Mouse (Mus musculus) small intestine, adult 2 months (tissue): ENCODE data around the gene Prune2. TPM values are rescaled to one million over a fixed set of nuclear protein-coding genes. Genes with fewer than 3 reads are reported as not detected.

Experiments used
- H3K27ac ChIP-seq: fragments of 200-500 bp; 2 replicates; pipeline ENCODE4 v1.5.1; 2012; ENCODE audit warnings: low read depth, low read length, control low read depth, inconsistent platforms; ENCODE audit not compliant: insufficient read depth
- H3K27me3 ChIP-seq: fragments of 200-500 bp; 2 replicates; pipeline ENCODE4 v1.6.1; 2012; ENCODE audit warnings: mild to moderate bottlenecking, moderate library complexity, low read length, inconsistent platforms; ENCODE audit not compliant: control insufficient read depth, insufficient read depth
- H3K36me3 ChIP-seq: fragments of 200-500 bp; 2 replicates; pipeline ENCODE4 v1.6.1; 2012; ENCODE audit warnings: mild to moderate bottlenecking, low read length, control low read depth, inconsistent platforms; ENCODE audit not compliant: control insufficient read depth, insufficient read depth
- H3K4me1 ChIP-seq: fragments of 200-500 bp; 2 replicates; pipeline ENCODE4 v1.6.1; 2012; ENCODE audit warnings: low read length, inconsistent platforms, mixed read lengths; ENCODE audit not compliant: control insufficient read depth, insufficient read depth, insufficient read length
- H3K4me3 ChIP-seq: fragments of 200-500 bp; 2 replicates; pipeline ENCODE4 v1.5.1; 2012; ENCODE audit warnings: low read depth, mild to moderate bottlenecking, control low read depth, inconsistent platforms, low read length, moderate library complexity
- CTCF ChIP-seq: fragments of 200-500 bp; IDR thresholded peaks from 2 replicates; pipeline ENCODE4 v1.5.1; 2012; ENCODE audit warnings: low read depth, mild to moderate bottlenecking, control low read depth, inconsistent platforms, low read length, moderate library complexity, mixed read lengths; ENCODE audit not compliant: insufficient replicate concordance, insufficient read length; ENCODE audit errors: extremely low read depth
- POLR2A ChIP-seq: fragments of 200-500 bp; IDR thresholded peaks from 2 replicates; pipeline ENCODE4 v1.6.1; 2012; ENCODE audit warnings: low read depth, mild to moderate bottlenecking, control low read depth, inconsistent platforms, low read length, moderate library complexity
- WGBS: fragments of 180-500 bp; shearing (Covaris S2); methylation state at CpG from one replicate; pipeline ENCODE4 v1.1.7; 2018; 5-methylcytosine and 5-hydroxymethylcytosine counted together
- polyA plus RNA-seq: library from polyadenylated mRNA; depleted of rRNA; stranded (reverse); fragments of >200 nt; gene quantifications from 2 replicates; pipeline ENCODE4 v1.2.3, GENCODE M21; 2012

Gene Prune2
- polyA plus RNA-seq, 1 experiment, result 0.65 TPM

DNA sequence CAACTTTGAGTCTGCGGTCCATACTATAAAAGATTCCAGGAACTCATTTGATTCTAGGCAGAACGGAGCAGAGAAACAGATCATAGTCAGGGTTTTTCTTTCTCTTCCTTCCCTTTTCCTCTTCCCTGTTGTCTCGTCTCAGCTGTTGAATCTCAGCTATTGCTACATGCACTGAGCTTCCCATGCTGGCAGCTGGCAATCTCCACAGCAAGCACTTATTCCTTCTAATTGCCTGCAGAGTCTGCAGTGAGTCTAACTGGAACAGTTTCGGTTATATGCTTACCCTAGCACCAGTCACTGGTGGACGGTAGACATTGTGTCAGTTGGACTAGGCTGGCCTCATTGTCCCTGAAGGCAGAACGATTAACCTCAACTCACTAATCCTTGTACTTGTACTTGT lies 188.3 kb downstream of the Prune2 start:
- Histone ChIP-seq H3K36me3 (no peaks in the 10 kb centered on the region), H3K4me3 (no peak overlapping the region), H3K27me3 (no peaks in the 10 kb centered on the region), H3K27ac (no peak overlapping the region), H3K4me1 (peaks cover 2% of the 10 kb centered on the region; the same call in 1 of the 2 replicates)
- TF ChIP-seq POLR2A (no peak), CTCF (no peak)
- 73% methylated on average over 6 of the region's 6 CpGs for WGBS

DNA sequence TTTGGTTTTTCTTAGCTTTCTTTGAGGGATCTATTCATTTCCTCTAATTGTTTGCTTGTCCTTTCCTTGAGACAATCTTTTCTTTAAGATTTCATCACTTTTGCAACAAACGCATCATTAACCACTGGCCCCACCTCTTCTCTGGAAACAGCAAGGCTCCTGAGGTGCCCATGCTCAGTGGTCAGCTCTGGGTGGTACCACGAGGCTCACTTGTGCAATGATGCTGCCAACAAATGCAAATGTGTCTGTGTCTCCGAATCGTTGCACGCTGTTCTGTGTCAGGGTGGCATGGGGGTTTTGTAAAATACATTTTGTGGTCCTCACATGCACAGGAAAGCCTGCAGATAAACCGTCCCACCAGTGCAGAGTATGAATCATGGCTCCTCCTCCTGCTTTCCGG lies 194.1 kb downstream of the Prune2 start:
- Histone ChIP-seq H3K27me3 (no peaks in the 10 kb centered on the region), H3K4me3 (no peak overlapping the region), H3K36me3 (no peaks in the 10 kb centered on the region), H3K4me1 (no peaks in the 10 kb centered on the region), H3K27ac (no peak overlapping the region)
- 80% methylated on average over 7 of the region's 7 CpGs for WGBS
- TF ChIP-seq POLR2A (no peak), CTCF (no peak)

DNA sequence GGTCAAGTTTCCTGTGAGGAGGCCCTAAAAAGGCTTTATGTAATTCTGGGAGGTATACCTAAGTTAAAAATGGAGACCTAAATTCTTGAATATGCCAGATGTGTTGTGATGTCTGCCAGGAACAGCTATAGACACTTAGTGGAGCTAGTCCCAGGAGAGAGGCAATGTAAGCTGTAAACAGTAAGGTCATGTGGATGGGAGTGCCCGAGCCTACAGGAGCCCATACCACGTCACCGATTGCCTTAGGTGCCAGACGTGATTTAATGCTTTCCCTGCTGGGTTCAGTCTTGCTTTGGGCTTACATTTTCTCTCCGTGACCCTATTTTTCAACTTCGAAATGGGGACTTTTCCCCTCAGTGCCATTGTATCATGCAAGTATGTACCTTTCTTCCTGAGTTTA lies 195.9 kb downstream of the Prune2 start:
- Histone ChIP-seq H3K27me3 (no peaks in the 10 kb centered on the region), H3K36me3 (no peaks in the 10 kb centered on the region), H3K4me3 (no peak overlapping the region), H3K27ac (no peak overlapping the region), H3K4me1 (no peaks in the 10 kb centered on the region)
- no peak for TF ChIP-seq POLR2A
- no peak for TF ChIP-seq CTCF
- WGBS, result 84% methylated on average over 6 of the region's 6 CpGs

- H3K4me3 ChIP-seq, result no peak overlapping the region
- no peaks in the 10 kb centered on the region for H3K4me1 ChIP-seq
- TF ChIP-seq CTCF, result no peak
- TF ChIP-seq POLR2A, result no peak
- no peaks in the 10 kb centered on the region for H3K27me3 ChIP-seq
- no peaks in the 10 kb centered on the region for H3K36me3 ChIP-seq
- WGBS, result 75% methylated on average over 7 of the region's 7 CpGs
- H3K27ac ChIP-seq, result no peak overlapping the region
Measured at GRCm38 (mm10) chr19:17152461-17152860, 196.5 kb downstream of the Prune2 start.

DNA sequence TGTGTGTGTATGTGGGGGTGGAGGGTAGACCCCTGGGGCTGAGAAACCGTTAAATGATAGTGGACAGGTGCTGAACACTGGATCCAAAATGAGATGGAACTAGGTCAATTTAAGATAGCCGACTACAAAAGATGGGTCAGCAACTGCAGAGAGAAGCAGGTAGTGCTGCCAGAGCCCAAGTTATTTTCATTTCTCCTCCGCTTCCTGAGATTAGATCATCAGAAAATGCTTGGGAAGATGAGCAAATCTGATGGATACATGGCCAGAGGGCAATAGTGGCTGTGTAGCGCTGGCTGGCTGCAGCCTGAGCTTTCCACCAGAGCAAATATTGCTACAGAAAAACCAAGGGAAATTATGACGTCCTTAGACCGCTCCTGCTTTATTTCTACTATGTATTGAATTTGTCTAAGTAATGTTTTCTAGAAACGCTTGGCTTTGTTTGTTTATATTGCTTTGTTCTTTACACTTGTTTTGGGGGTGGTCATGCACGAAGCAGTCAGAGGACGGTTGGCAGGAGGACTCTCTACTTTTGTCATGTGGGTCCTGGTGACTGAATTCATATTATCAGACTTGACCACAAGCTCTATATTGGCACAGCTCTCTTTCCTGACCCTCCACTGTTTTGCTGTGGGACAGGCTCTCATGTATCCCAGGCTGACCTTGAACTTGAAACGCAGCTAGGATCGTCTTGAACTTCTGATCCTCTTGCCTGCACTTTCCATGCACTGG lies 198.2 kb downstream of the Prune2 start:
- Histone ChIP-seq H3K27me3 (no peaks in the 10 kb centered on the region), H3K4me1 (no peaks in the 10 kb centered on the region), H3K36me3 (no peaks in the 10 kb centered on the region), H3K4me3 (no peak overlapping the region), H3K27ac (no peak overlapping the region)
- WGBS, result 79% methylated on average over 11 of the region's 11 CpGs
- TF ChIP-seq POLR2A, result no peak
- no peak for TF ChIP-seq CTCF

DNA sequence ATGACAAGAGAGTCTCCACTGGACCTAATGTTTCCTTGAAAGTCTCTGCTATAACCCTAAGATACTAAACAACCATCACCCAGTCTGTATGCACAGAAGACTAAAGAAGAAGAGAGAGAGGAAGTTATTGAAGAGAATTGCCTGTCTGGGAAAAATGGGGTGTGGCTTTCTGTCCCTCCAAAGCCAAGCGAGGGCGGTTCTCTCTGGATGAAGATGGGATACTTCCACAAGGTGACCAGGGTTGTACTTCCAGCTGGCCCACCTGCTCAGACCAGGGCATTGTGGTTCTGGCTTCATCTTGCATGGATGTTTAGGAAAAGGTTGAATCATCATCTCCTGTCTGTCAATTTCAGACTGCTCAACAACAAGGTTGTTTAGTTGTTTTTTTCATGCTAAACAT lies 199.3 kb downstream of the Prune2 start:
- Histone ChIP-seq H3K4me3 (no peak overlapping the region), H3K4me1 (no peaks in the 10 kb centered on the region), H3K27me3 (no peaks in the 10 kb centered on the region), H3K27ac (no peak overlapping the region), H3K36me3 (no peaks in the 10 kb centered on the region)
- 51% methylated on average over 2 of the region's 2 CpGs for WGBS
- TF ChIP-seq POLR2A (no peak), CTCF (no peak)

- TF ChIP-seq CTCF, result no peak
- TF ChIP-seq POLR2A, result no peak
- Histone ChIP-seq H3K36me3 (no peaks in the 10 kb centered on the region), H3K4me3 (no peak overlapping the region), H3K4me1 (no peaks in the 10 kb centered on the region), H3K27me3 (no peaks in the 10 kb centered on the region), H3K27ac (no peak overlapping the region)
- WGBS, result 22% methylated on average over 2 of the region's 2 CpGs
Measured at GRCm38 (mm10) chr19:17159676-17160075, 203.8 kb downstream of the Prune2 start.
